Mouse (Mus musculus): ENCODE data around the gene Tbc1d16. TPM values are rescaled to one million over a fixed set of nuclear protein-coding genes. Genes with fewer than 3 reads are reported as not detected.

The Tbc1d16 gene
- polyA plus RNA-seq, 1 experiment from 2014 or later, result 54.6 TPM

Small RNAs within 50 kb of the gene (microRNA-seq; reads per million reads assigned to microRNA genes)
- gene Mir6934, result 3.7 reads per million, percentile 15 among the genes with 10 or more reads in this experiment

Other genes starting within 250 kb of the Tbc1d16 start
- not detected in 2 replicates for gene Enpp7, start 240.3 kb downstream of the Tbc1d16 start, polyA plus RNA-seq (2015; fragmentation: Nextera tagmentation; extraction: Ambion mirVana)
- gene Cbx2, start 205.5 kb downstream of the Tbc1d16 start, polyA plus RNA-seq (2015; fragmentation: Nextera tagmentation; extraction: Ambion mirVana), result 24.9 and 26.7 TPM in 2 replicates
- 12.3 and 13.4 TPM in 2 replicates for gene Cbx8, start 187.5 kb downstream of the Tbc1d16 start, polyA plus RNA-seq (2015; fragmentation: Nextera tagmentation; extraction: Ambion mirVana)
- 18.1 and 18.5 TPM in 2 replicates for gene Cbx4, start 142.3 kb downstream of the Tbc1d16 start, polyA plus RNA-seq (2015; fragmentation: Nextera tagmentation; extraction: Ambion mirVana)
- 11.5 and 14.1 TPM in 2 replicates for gene Ccdc40, start 73 bp upstream of the Tbc1d16 start, polyA plus RNA-seq (2015; fragmentation: Nextera tagmentation; extraction: Ambion mirVana)
- gene Gaa, start 39.4 kb upstream of the Tbc1d16 start, polyA plus RNA-seq (2015; fragmentation: Nextera tagmentation; extraction: Ambion mirVana), result 59.8 and 69.7 TPM in 2 replicates
- gene Eif4a3, start 71.6 kb upstream of the Tbc1d16 start, polyA plus RNA-seq (2015; fragmentation: Nextera tagmentation; extraction: Ambion mirVana), result 271 and 273 TPM in 2 replicates
- 0.13 and 0.40 TPM in 2 replicates for gene Card14, start 79.3 kb upstream of the Tbc1d16 start, polyA plus RNA-seq (2015; fragmentation: Nextera tagmentation; extraction: Ambion mirVana)
- gene Sgsh, start 127.0 kb upstream of the Tbc1d16 start, polyA plus RNA-seq (2015; fragmentation: Nextera tagmentation; extraction: Ambion mirVana), result 3.7 and 4.0 TPM in 2 replicates
- 3.3 and 3.7 TPM in 2 replicates for gene Slc26a11, start 127.1 kb upstream of the Tbc1d16 start, polyA plus RNA-seq (2015; fragmentation: Nextera tagmentation; extraction: Ambion mirVana)
- gene Rnf213, start 164.6 kb upstream of the Tbc1d16 start, polyA plus RNA-seq (2015; fragmentation: Nextera tagmentation; extraction: Ambion mirVana), result 1.3 TPM in 2 replicates

Data from forebrain, embryonic 16.5 days (tissue).